Mouse (Mus musculus): ENCODE results near the gene Slc16a11.

DNA sequence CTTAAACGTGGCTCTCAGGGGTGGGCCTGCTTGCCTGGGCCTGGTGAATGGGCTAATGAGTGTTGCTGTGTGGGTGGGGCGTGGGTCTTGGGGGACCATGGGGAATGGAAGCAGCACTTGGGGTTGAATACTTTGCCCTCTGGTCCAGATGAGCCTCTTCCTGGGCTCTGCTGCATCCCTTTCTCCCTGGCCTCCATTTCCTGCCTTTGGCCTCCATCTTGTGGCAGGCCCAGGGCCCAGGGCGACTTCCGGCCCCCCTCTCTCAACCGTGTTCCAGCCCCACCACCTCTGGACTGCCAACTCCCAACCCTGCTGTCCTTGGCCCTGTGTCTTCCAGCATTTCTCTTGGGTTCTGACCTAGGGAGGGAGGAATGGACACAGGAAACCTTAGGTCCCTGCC is 21.5 kb downstream of the Slc16a11 start:
- TF ChIP-seq EP300 (optimal IDR thresholded peaks at IDR 0.05): no peak
- no peak for TF ChIP-seq CTCF (IDR thresholded peaks at IDR 0.05; ENCODE audit: low read depth)

Data from stomach, postnatal 0 days (tissue).